Mouse (Mus musculus): Measurements from ENCODE around the gene Speer4a.
"Not testable (repeated sequence)": the region's sequence is repeated elsewhere in the genome, so short reads cannot be mapped to it uniquely, and the experiment has no call there.

GRCm38 (mm10) chr5:26058481-26058880 lies 19.1 kb upstream of the Speer4a start, which contains the start of gene Gm7347:
- TF ChIP-seq POLR2A (IDR thresholded peaks at IDR 0.05; ENCODE audit: insufficient read length, low read depth); MYOG (IDR thresholded peaks at IDR 0.05; ENCODE audit: control insufficient read depth in 1 of 3, insufficient read depth in 1 of 3, insufficient read length in 2 of 3, low read depth in 2 of 3); TCF12 (IDR thresholded peaks at IDR 0.05; ENCODE audit: insufficient read depth, poor library complexity, severe bottlenecking); E2F4 (IDR thresholded peaks at IDR 0.05; ENCODE audit: insufficient read depth); USF1 (IDR thresholded peaks at IDR 0.05; ENCODE audit: low read depth); MAX (IDR thresholded peaks at IDR 0.05; ENCODE audit: low read depth); MYOD1 (IDR thresholded peaks at IDR 0.05; ENCODE audit: control insufficient read depth in 1 of 3, insufficient read length in 2 of 3, low read depth in 2 of 3): not testable (repeated sequence)

All from myocyte (in vitro differentiated cells).